Mouse (Mus musculus) neural tube, embryonic 12.5 days (tissue): ENCODE data around the gene Ncan. TPM values are rescaled to one million over a fixed set of nuclear protein-coding genes. Genes with fewer than 3 reads are reported as not detected.
A peak's percentile ranks its signal among the peaks of the same experiment; 100 is the strongest.

ENCODE experiments used
- ATAC-seq: fragments of 200-750 bp; cut with Nextera tagmentation; 2 replicates; pipeline ENCODE4 v1.8.0; 2017; ENCODE audit warnings: low read depth, mild to moderate bottlenecking, moderate TSS enrichment, moderate library complexity; ENCODE audit not compliant: low FRiP score
- H3K27ac ChIP-seq: fragments of 300-500 bp; sonication (generic); 2 replicates; pipeline ENCODE4 v1.5.1; 2016
- H3K27me3 ChIP-seq: fragments of 300-500 bp; sonication (generic); replicated peaks from 2 replicates; pipeline ENCODE4 v1.6.1; 2016; ENCODE audit warnings: mild to moderate bottlenecking
- H3K36me3 ChIP-seq: fragments of 300-500 bp; sonication (generic); 2 replicates; pipeline ENCODE4 v1.6.1; 2016; ENCODE audit warnings: mild to moderate bottlenecking
- H3K4me1 ChIP-seq: fragments of 300-500 bp; sonication (generic); 2 replicates; pipeline ENCODE4 v1.6.1; 2016
- H3K4me2 ChIP-seq: fragments of 300-500 bp; sonication (generic); replicated peaks from 2 replicates; pipeline ENCODE4 v1.6.1; 2016; ENCODE audit warnings: mild to moderate bottlenecking
- H3K4me3 ChIP-seq: fragments of 300-500 bp; sonication (generic); 2 replicates; pipeline ENCODE4 v1.5.1; 2016
- H3K9ac ChIP-seq: fragments of 300-500 bp; sonication (generic); 2 replicates; pipeline ENCODE4 v1.6.1; 2016; ENCODE audit warnings: mild to moderate bottlenecking
- H3K9me3 ChIP-seq: fragments of 300-500 bp; sonication (generic); 2 replicates; pipeline ENCODE4 v1.6.1; 2016; ENCODE audit warnings: mild to moderate bottlenecking
- WGBS: fragments of 180-500 bp; shearing (Covaris S2); methylation state at CpG from one replicate; pipeline ENCODE4 v1.1.7; 2016; 5-methylcytosine and 5-hydroxymethylcytosine counted together
- polyA plus RNA-seq: library from polyadenylated mRNA; unstranded; fragments of >200 nt; fragmentation: Nextera tagmentation; extraction: Ambion mirVana; gene quantifications from 2 replicates; pipeline ENCODE4 v1.2.1, GENCODE M21; 2016

Gene Ncan
- polyA plus RNA-seq, 1 experiment from 2014 or later, result 93.9 TPM

DNA sequence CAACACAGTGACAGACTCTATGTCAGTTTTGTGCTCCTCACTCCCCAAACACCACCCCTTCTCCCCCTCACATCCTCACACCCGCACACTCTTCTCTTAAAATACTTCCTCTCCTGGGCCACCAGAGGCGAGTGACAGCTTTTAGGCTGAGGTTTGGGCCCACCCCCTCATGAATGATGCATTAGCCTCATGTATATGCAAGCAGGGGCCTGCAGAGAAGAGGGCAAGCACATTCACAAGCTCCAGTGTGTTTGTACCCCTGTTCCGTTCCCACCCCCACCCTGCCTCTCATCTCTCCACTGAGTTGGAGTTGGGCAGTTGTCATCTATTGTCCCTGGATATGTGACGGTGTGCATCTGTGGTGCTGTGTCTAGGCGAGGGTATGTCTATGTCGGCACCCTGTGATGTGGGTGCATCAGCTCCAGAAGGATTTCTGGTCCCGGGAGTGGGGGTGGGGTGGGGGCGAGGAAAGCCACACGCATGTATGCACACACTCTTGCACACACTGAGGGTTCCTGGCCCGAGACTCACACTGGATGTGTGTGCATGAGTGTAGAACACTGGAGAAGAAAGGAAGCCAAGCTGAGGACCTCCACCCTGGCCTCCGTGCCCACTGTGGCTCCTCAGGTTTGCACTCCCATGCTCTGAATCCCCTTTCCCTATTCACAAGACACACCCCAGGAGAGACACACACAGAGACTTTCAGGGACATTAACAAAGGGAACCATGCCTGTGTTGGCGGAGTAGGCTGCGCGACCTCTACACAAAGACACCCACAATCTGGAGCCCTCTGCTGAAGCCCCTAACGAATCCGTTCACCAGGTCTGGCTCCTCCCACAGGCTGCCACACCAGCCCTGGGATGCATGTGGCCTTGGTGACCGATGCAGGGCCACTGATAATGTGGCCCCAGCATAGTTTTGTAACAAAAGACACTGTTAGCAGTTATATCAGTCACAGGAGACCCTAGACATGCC is 1.7 kb downstream of the Ncan start:
- Histone ChIP-seq H3K9me3 (no peaks in the 10 kb centered on the region), H3K27me3 (peaks cover 39% of the 10 kb centered on the region), H3K4me3 (peak overlapping the region; percentile 66), H3K27ac (peak overlapping the region; percentile 91), H3K4me2 (peak overlapping the region; percentile 64), H3K4me1 (peaks cover 27% of the 10 kb centered on the region), H3K9ac (peak overlapping the region; percentile 81), H3K36me3 (peaks cover 29% of the 10 kb centered on the region)
- ATAC-seq, result peak; percentile 89
- WGBS, result 4% methylated on average over 17 of the region's 17 CpGs

DNA sequence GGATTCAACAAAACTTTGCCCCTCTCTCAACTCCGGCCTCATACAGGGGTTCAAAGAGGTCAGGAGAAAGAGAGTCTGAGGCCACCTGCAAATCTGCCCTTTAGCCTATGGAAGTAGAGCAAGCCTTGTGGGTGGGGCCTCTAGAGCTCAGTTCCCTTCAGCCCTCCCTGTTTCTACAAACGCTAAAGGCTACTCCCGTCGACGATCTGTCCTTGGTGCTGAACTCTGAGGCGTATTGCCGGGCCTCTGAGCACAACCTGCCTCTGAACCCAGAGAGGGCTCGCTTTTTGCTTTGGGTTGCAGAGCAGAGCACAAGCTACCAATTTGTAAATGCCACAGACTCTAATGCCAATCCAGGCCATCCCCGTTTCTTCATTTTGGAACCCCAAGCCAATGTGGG is 3.1 kb downstream of the Ncan start:
- H3K36me3 ChIP-seq, result peaks cover 43% of the 10 kb centered on the region
- no peak for ATAC-seq
- no peaks in the 10 kb centered on the region for H3K9me3 ChIP-seq
- WGBS, result 11% methylated on average over 9 of the region's 9 CpGs
- peaks cover 28% of the 10 kb centered on the region for H3K4me1 ChIP-seq
- H3K27ac ChIP-seq, result no peak overlapping the region
- H3K27me3 ChIP-seq, result peaks cover 48% of the 10 kb centered on the region
- H3K4me3 ChIP-seq, result no peak overlapping the region
- H3K4me2 ChIP-seq, result peak overlapping the region; percentile 64
- no peak overlapping the region for H3K9ac ChIP-seq

DNA sequence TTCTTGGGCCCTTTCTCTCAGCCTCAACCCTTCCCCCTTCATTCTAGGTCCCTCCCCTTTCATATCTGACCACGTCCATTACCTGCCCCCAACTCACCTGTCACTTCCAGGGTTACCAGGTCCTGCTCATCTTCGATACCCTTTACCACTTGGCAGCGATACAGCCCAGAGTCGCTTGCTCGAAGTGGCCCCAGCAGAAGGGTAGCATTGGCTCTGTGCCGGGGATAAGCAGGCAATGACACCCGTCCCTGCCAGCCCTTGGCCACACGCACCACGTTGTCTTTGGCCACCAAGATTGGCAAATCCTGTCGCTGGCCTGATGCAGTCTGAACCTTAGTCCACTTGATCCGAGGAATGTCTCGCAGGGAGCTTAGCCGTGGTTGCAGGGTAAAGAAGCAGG is 5.8 kb downstream of the Ncan start:
- no peak overlapping the region for H3K9ac ChIP-seq
- peaks cover 70% of the 10 kb centered on the region for H3K36me3 ChIP-seq
- H3K9me3 ChIP-seq, result no peaks in the 10 kb centered on the region
- H3K4me3 ChIP-seq, result no peak overlapping the region
- H3K4me1 ChIP-seq, result peaks cover 37% of the 10 kb centered on the region
- H3K27me3 ChIP-seq, result peaks cover 73% of the 10 kb centered on the region
- 69% methylated on average over 13 of the region's 13 CpGs for WGBS
- H3K27ac ChIP-seq, result no peak overlapping the region
- ATAC-seq, result no peak
- no peak overlapping the region for H3K4me2 ChIP-seq

GRCm38 (mm10) chr8:70114488-70114887 is 6.2 kb downstream of the Ncan start:
- H3K9ac ChIP-seq, result no peak overlapping the region
- no peak overlapping the region for H3K27ac ChIP-seq
- no peak overlapping the region for H3K4me3 ChIP-seq
- no peak for ATAC-seq
- 23% methylated on average over 6 of the region's 6 CpGs for WGBS
- no peaks in the 10 kb centered on the region for H3K9me3 ChIP-seq
- peaks cover 37% of the 10 kb centered on the region for H3K4me1 ChIP-seq
- H3K4me2 ChIP-seq, result no peak overlapping the region
- H3K36me3 ChIP-seq, result peaks cover 74% of the 10 kb centered on the region
- H3K27me3 ChIP-seq, result peaks cover 77% of the 10 kb centered on the region

- H3K9me3 ChIP-seq, result no peaks in the 10 kb centered on the region
- ATAC-seq, result peak; percentile 45
- H3K9ac ChIP-seq, result no peak overlapping the region
- H3K27me3 ChIP-seq, result peaks cover 81% of the 10 kb centered on the region
- peak overlapping the region; percentile 7; the same call in 1 of the 2 replicates for H3K4me2 ChIP-seq
- H3K4me3 ChIP-seq, result 0 out of 2 replicates have a peak overlapping the region, but pooled peaks have one; percentile 1
- 7% methylated on average over 43 of the region's 43 CpGs for WGBS
- peaks cover 25% of the 10 kb centered on the region for H3K4me1 ChIP-seq
- H3K27ac ChIP-seq, result no peak overlapping the region
- H3K36me3 ChIP-seq, result peaks cover 94% of the 10 kb centered on the region
These were observed 8.2 kb downstream of the Ncan start for GRCm38 (mm10) chr8:70112401-70113016.

DNA sequence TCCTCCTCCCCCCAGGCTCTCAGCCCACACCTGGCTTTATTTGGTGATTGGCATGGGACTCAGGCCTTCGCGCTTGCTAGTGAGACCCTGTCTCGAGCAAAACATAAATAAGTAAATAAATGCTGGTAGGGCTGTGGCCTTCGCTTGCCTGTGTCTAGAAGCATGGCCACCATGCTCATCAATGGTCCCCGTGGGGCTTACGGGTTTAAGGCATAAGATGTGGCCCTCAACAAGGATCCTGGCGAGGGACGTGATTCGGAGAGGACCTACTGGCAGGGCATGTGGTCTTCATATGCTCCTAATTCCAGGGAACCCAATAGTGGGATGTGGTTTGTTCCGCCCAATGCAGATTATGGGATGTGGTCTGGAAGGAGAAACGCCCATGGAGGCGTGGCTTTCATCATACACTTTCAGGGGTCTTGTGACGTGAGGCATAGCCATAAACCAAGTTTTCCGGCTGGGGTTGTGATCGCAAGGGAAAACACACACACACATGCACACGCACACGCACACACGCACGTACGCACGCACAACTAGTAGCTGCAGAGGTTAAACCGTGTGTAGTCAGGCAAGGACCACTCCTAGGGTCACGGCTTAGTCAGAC is 9.4 kb downstream of the Ncan start:
- peaks cover 97% of the 10 kb centered on the region for H3K36me3 ChIP-seq
- 53% methylated on average over 23 of the region's 23 CpGs for WGBS
- ATAC-seq, result no peak
- H3K27ac ChIP-seq, result no peak overlapping the region
- no peak overlapping the region for H3K9ac ChIP-seq
- no peak overlapping the region for H3K4me2 ChIP-seq
- H3K4me3 ChIP-seq, result no peak overlapping the region
- no peaks in the 10 kb centered on the region for H3K9me3 ChIP-seq
- peaks cover 14% of the 10 kb centered on the region for H3K4me1 ChIP-seq
- H3K27me3 ChIP-seq, result peaks cover 69% of the 10 kb centered on the region

DNA sequence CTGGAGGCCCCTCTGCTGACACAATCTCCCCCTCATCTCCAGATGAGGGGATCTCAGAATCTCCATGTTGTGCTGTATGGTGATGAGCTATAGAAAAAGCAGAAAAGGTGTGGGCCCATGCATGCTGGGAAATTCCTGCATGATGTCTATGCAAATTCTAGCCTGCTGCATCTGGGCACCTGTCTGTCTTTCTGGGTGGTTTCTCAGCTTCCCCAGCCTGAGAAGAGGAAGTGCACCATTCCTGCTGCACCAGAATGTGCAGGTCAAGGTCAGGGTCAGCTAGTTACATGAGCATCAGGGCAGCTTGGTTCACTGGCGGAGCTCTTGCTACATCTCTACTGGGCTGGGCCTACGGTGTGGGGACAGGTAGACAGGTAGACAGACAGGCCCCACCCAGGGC is 10.2 kb downstream of the Ncan start:
- WGBS, result 95% methylated on average over 2 of the region's 2 CpGs
- no peaks in the 10 kb centered on the region for H3K9me3 ChIP-seq
- H3K27me3 ChIP-seq, result peaks cover 62% of the 10 kb centered on the region
- peaks cover 14% of the 10 kb centered on the region for H3K4me1 ChIP-seq
- H3K4me3 ChIP-seq, result no peak overlapping the region
- no peak overlapping the region for H3K27ac ChIP-seq
- peaks cover 96% of the 10 kb centered on the region for H3K36me3 ChIP-seq
- no peak overlapping the region for H3K9ac ChIP-seq
- no peak overlapping the region for H3K4me2 ChIP-seq
- ATAC-seq, result no peak

- no peaks in the 10 kb centered on the region for H3K9me3 ChIP-seq
- H3K27me3 ChIP-seq, result peaks cover 10% of the 10 kb centered on the region
- no peak overlapping the region for H3K4me2 ChIP-seq
- H3K27ac ChIP-seq, result no peak overlapping the region
- H3K4me3 ChIP-seq, result no peak overlapping the region
- H3K36me3 ChIP-seq, result peaks cover 86% of the 10 kb centered on the region
- H3K4me1 ChIP-seq, result no peaks in the 10 kb centered on the region
- no peak for ATAC-seq
- H3K9ac ChIP-seq, result no peak overlapping the region
- 80% methylated on average over 7 of the region's 7 CpGs for WGBS
These were observed 15.8 kb downstream of the Ncan start for GRCm38 (mm10) chr8:70104922-70105321.

DNA sequence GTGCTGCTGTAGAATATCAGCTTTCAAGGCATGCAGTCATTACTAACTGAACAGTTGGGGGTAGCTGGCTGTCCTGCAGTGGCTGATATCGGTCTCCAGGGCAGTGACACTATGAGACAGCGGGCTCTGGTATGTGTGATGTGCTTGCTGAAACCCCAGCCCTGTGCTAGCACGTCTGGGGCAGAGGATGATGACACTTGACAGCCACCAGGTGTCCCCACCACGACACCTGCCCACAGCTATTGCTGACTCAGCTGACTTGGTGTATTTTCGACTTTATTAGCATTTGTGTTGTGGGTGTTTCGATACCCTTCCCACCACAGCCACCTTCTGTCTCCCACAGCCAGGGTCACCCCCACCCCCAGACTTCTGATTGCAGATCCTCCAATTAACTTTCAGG is 16.2 kb downstream of the Ncan start:
- no peaks in the 10 kb centered on the region for H3K4me1 ChIP-seq
- H3K4me3 ChIP-seq, result no peak overlapping the region
- peaks cover 86% of the 10 kb centered on the region for H3K36me3 ChIP-seq
- ATAC-seq, result peak; percentile 42; the same call in 1 of the 2 replicates
- WGBS, result 25% methylated on average over 6 of the region's 6 CpGs
- H3K27ac ChIP-seq, result no peak overlapping the region
- peaks cover 5% of the 10 kb centered on the region for H3K27me3 ChIP-seq
- no peaks in the 10 kb centered on the region for H3K9me3 ChIP-seq
- H3K9ac ChIP-seq, result no peak overlapping the region
- H3K4me2 ChIP-seq, result no peak overlapping the region

GRCm38 (mm10) chr8:70100241-70100640 is 20.4 kb downstream of the Ncan start:
- 85% methylated on average over 8 of the region's 8 CpGs for WGBS
- H3K36me3 ChIP-seq, result peaks cover 92% of the 10 kb centered on the region
- ATAC-seq, result no peak

GRCm38 (mm10) chr8:70099276-70099675 is 21.4 kb downstream of the Ncan start:
- peaks cover 96% of the 10 kb centered on the region for H3K36me3 ChIP-seq
- WGBS, result 78% methylated on average over 8 of the region's 8 CpGs

More at GRCm38 (mm10) chr8:70100241-70100640, 20.4 kb downstream of the Ncan start:
- 0 out of 2 replicates have a peak, but pooled peaks cover 3% of the 10 kb centered on the region for H3K9me3 ChIP-seq
- H3K27me3 ChIP-seq, result no peaks in the 10 kb centered on the region
- H3K9ac ChIP-seq, result no peak overlapping the region
- no peak overlapping the region for H3K27ac ChIP-seq
- no peaks in the 10 kb centered on the region for H3K4me1 ChIP-seq
- H3K4me2 ChIP-seq, result no peak overlapping the region
- no peak overlapping the region for H3K4me3 ChIP-seq

DNA sequence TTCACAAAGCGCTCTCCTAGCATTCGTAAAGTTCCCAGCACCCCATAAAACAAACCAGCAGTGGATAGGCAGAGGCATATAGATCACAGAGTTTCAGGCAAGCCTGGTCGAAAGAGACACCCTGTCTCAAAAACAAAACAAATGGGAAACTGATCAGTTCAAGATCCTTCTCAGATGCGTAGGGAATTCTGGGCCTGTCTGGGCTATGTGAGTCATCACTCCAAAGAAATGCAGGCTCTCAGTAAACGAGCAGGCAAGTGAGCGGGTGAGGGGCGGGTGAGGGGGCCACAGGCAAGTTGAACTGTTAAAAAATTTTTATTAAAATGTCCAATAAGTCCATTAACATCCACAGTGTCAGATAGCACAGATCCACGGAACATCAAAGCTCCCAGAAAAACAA is 27.9 kb downstream of the Ncan start:
- H3K9ac ChIP-seq, result no peak overlapping the region
- H3K9me3 ChIP-seq, result no peaks in the 10 kb centered on the region
- H3K27ac ChIP-seq, result no peak overlapping the region; the same call in 1 of the 2 replicates
- no peak overlapping the region for H3K4me2 ChIP-seq
- H3K4me3 ChIP-seq, result no peak overlapping the region
- peaks cover 35% of the 10 kb centered on the region for H3K36me3 ChIP-seq
- H3K27me3 ChIP-seq, result peaks cover 29% of the 10 kb centered on the region
- H3K4me1 ChIP-seq, result peaks cover 17% of the 10 kb centered on the region
- ATAC-seq, result no peak
- WGBS, result 68% methylated on average over 8 of the region's 8 CpGs

More at GRCm38 (mm10) chr8:70099276-70099675, 21.4 kb downstream of the Ncan start:
- no peak overlapping the region for H3K27ac ChIP-seq
- H3K27me3 ChIP-seq, result 0 out of 2 replicates have a peak, but pooled peaks cover 2% of the 10 kb centered on the region
- no peak overlapping the region for H3K9ac ChIP-seq
- 0 out of 2 replicates have a peak, but pooled peaks cover 3% of the 10 kb centered on the region for H3K9me3 ChIP-seq
- H3K4me3 ChIP-seq, result no peak overlapping the region
- H3K4me2 ChIP-seq, result no peak overlapping the region
- no peak for ATAC-seq
- H3K4me1 ChIP-seq, result no peaks in the 10 kb centered on the region
